Mouse (Mus musculus) thymus, adult 2 months (tissue): ENCODE data around the gene Ces2g. TPM values are rescaled to one million over a fixed set of nuclear protein-coding genes. Genes with fewer than 3 reads are reported as not detected.

Experiments
- DNase-seq: peaks from one replicate; pipeline ENCODE4 v3.0.0; 2021
- H3K27ac ChIP-seq: fragments of 200-500 bp; 2 replicates; pipeline ENCODE4 v1.5.1; 2012; ENCODE audit warnings: low read length, control low read depth; ENCODE audit not compliant: control insufficient read depth, insufficient read depth
- H3K27me3 ChIP-seq: fragments of 200-500 bp; 2 replicates; pipeline ENCODE4 v1.6.1; 2012; ENCODE audit warnings: mild to moderate bottlenecking, low read length, moderate library complexity, mixed read lengths; ENCODE audit not compliant: control insufficient read depth, insufficient read depth
- H3K36me3 ChIP-seq: fragments of 200-500 bp; 2 replicates; pipeline ENCODE4 v1.6.1; 2012; ENCODE audit warnings: mild to moderate bottlenecking, low read length, moderate library complexity; ENCODE audit not compliant: control insufficient read depth, insufficient read depth
- H3K4me1 ChIP-seq: fragments of 200-500 bp; replicated peaks from 2 replicates; pipeline ENCODE4 v1.6.1; 2012; ENCODE audit warnings: low read length; ENCODE audit not compliant: control insufficient read depth, insufficient read depth
- H3K4me3 ChIP-seq: fragments of 200-500 bp; 2 replicates; pipeline ENCODE4 v1.5.1; 2012; ENCODE audit warnings: mild to moderate bottlenecking, low read length, control low read depth, moderate library complexity; ENCODE audit not compliant: control insufficient read depth, insufficient read depth
- CTCF ChIP-seq: fragments of 200-500 bp; IDR thresholded peaks from 2 replicates; pipeline ENCODE4 v1.5.1; 2012; ENCODE audit warnings: mild to moderate bottlenecking, control low read depth, low read length, moderate library complexity, borderline replicate concordance; ENCODE audit not compliant: control insufficient read depth, poor library complexity, insufficient read depth; ENCODE audit errors: extremely low read depth
- POLR2A ChIP-seq: fragments of 200-500 bp; IDR thresholded peaks from 2 replicates; pipeline ENCODE4 v1.6.1; 2012; ENCODE audit warnings: mild to moderate bottlenecking, low read length, control low read depth, moderate library complexity; ENCODE audit not compliant: control insufficient read depth, poor library complexity, insufficient read depth; ENCODE audit errors: extremely low read depth
- WGBS: fragments of 180-500 bp; shearing (Covaris S2); methylation state at CpG from one replicate; pipeline ENCODE4 v1.1.7; 2018; 5-methylcytosine and 5-hydroxymethylcytosine counted together
- polyA plus RNA-seq: library from polyadenylated mRNA; depleted of rRNA; stranded (reverse); fragments of >200 nt; gene quantifications from 2 replicates; pipeline ENCODE4 v1.2.3, GENCODE M21; 2012; rRNA removed

Ces2g gene
- polyA plus RNA-seq, 1 experiment = 7.8 TPM

DNA sequence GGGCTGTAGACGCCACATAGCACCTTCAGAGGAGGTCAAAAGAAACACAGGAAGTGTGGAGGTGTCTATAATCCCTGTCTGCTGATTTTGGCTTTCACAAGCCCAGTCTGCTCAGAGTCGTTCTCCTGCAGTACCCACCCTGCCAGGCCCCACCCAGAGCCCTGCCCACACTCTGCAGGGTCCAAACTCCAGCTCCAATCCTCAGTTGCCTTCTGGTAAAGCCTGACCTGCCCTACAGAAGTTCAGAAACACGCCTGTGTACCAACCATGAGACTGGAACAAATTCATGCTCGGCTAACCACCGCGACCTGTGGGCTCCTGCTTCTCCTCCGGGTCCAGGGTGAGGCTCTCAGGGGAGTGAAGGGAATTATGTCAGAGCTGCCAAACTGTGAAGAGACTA is 39.1 kb downstream of the Ces2g start, which contains the start of gene Ces2h:
TSS of gene Ces2h (plus strand) at position 268 of the 400 bp plus-strand sequence.
- no peak within 1 kb of the TSS for H3K27ac ChIP-seq
- TF ChIP-seq POLR2A (no peak), CTCF (no peak)
- no peak within 1 kb of the TSS for H3K4me3 ChIP-seq
- DNase-seq = no peak
- no peaks in the 10 kb centered on the region for H3K4me1 ChIP-seq
- no peaks in the 10 kb centered on the region for H3K36me3 ChIP-seq
- WGBS = 85% methylated on average over 7 of the region's 7 CpGs
- no peaks in the 10 kb centered on the region for H3K27me3 ChIP-seq

DNA sequence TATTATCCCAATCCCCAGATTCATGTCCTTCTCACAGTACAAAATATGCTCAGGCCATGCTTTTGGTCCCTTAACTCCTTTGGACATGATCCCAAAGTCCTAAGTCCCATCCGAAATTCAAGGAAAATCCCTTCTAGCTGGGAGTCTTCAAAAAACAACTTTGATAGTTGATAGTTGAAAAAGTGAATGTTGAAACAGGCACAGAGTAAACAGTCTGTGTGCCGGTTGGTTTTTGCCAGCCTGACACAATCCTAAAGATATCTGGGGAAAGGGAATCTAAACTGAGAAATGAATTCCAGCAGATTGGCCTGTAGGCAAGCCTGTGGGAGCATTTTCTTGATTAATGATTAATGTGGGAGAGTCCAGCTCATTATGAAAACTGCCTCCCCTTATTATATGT is 48.5 kb downstream of the Ces2g start:
- H3K4me3 ChIP-seq = no peak overlapping the region
- no peaks in the 10 kb centered on the region for H3K27me3 ChIP-seq
- no peak for TF ChIP-seq CTCF
- no peaks in the 10 kb centered on the region for H3K36me3 ChIP-seq
- no peaks in the 10 kb centered on the region for H3K4me1 ChIP-seq
- no peak overlapping the region for H3K27ac ChIP-seq
- no peak for DNase-seq
- 86% methylated on average over 2 of the region's 2 CpGs for WGBS

DNA sequence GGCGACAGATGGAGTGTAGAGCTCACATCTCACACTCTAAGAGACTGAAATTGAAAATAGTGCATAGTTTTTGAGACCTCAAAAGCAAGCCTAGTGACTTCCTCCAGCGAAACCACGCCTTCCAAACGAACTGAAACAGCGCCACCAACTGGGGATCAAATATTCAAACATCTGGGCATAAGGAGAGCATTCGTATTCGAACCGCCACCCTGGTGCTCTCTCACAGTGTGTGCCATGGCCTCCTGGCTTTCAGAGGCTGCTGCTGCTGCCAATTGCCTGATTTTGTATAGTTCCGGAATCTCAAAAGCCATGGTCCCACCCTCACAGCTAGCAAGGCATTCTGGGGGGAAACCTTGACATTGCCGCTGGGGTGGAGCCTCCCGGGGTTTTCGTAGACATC is 49.6 kb downstream of the Ces2g start:
- Histone ChIP-seq H3K4me3 (no peak overlapping the region), H3K36me3 (no peaks in the 10 kb centered on the region), H3K4me1 (no peaks in the 10 kb centered on the region), H3K27ac (no peak overlapping the region), H3K27me3 (no peaks in the 10 kb centered on the region)
- WGBS = 82% methylated on average over 12 of the region's 12 CpGs
- TF ChIP-seq CTCF (no peak), POLR2A (no peak)
- no peak for DNase-seq

DNA sequence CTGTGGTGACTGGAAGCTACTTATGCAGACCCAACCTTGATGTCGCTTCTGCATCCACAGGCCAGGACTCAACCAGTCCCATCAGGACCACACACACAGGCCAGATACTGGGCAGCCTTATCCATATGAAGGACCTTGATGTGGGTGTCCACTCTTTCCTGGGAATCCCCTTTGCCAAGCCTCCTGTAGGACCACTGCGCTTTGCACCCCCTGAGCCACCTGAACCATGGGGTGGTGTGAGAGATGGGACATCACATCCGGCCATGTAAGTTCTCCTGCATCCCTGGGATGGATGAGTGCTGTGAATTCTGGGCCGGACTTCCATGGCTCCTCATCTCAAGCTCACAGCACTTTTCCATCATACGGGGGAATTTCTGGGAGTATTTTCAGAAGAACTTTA is 52.9 kb downstream of the Ces2g start:
- WGBS = 96% methylated on average over 5 of the region's 5 CpGs
- H3K27me3 ChIP-seq = no peaks in the 10 kb centered on the region
- no peak for TF ChIP-seq CTCF
- TF ChIP-seq POLR2A = no peak
- DNase-seq = no peak
- no peak overlapping the region for H3K27ac ChIP-seq
- H3K4me3 ChIP-seq = no peak overlapping the region
- no peaks in the 10 kb centered on the region for H3K36me3 ChIP-seq
- no peaks in the 10 kb centered on the region for H3K4me1 ChIP-seq

Other genes with a start within 250 kb of the Ces2g start
- 0.87 and 1.0 TPM in 2 replicates for gene Ces2a, start 227.7 kb upstream of the Ces2g start, polyA plus RNA-seq
- gene Ces2b, start 130.1 kb upstream of the Ces2g start, polyA plus RNA-seq = 0.20 and 0.32 TPM in 2 replicates
- 3.7 and 4.1 TPM in 2 replicates for gene Ces2c, start 114.7 kb upstream of the Ces2g start, polyA plus RNA-seq
- gene Ces2e, start 35.5 kb upstream of the Ces2g start, polyA plus RNA-seq = 1.6 and 2.3 TPM in 2 replicates
- 3.2 and 4.9 TPM in 2 replicates for gene Ces2f, start 14.4 kb upstream of the Ces2g start, polyA plus RNA-seq
- not detected in 2 replicates for gene Ces2h, start 39.1 kb downstream of the Ces2g start, polyA plus RNA-seq
- 0.13 and 1.2 TPM in 2 replicates for gene Ces3a, start 86.9 kb downstream of the Ces2g start, polyA plus RNA-seq
- gene Ces3b, start 122.0 kb downstream of the Ces2g start, polyA plus RNA-seq = 0.07 and 0.51 TPM in 2 replicates
- gene Ces4a, start 170.1 kb downstream of the Ces2g start, polyA plus RNA-seq = 0.05 TPM in 1 of 2 replicates, not detected in the other
- 26.7 and 34.4 TPM in 2 replicates for gene Cbfb, start 209.0 kb downstream of the Ces2g start, polyA plus RNA-seq